Mouse (Mus musculus) layer of hippocampus, postnatal 10 days (tissue): ENCODE results near the gene Krt9. TPM values are rescaled to one million over a fixed set of nuclear protein-coding genes. Genes with fewer than 3 reads are reported as not detected.
"Not testable (repeated sequence)": the region's sequence is repeated elsewhere in the genome, so short reads cannot be mapped to it uniquely, and the experiment has no call there.

Experiments used
- DNase-seq, 2 experiments: peaks; one replicate each; pipeline ENCODE4 v3.0.0; 2021; ENCODE audit warnings: low spot score in 2 of 2
- long read RNA-seq: library from polyadenylated mRNA; stranded (forward); transcript quantifications from one replicate; pipeline ENCODE4 v2.0.0, GENCODE M21; 2023
- total RNA-seq, 2 experiments: library from RNA; stranded (reverse); gene quantifications; 2 replicates each; pipeline ENCODE4 v1.2.3; 2021

The Krt9 gene
- 1 to 10 TPM; 1.1 to 1.2 TPM for total RNA-seq
- long read RNA-seq = 0 reads

GRCm38 (mm10) chr11:100192992-100193391, at the start of gene Krt9:
TSS of gene Krt9 (minus strand) at chr11:100193246.
- no peak for DNase-seq

GRCm38 (mm10) chr11:100240272-100240671, 47.2 kb upstream of the Krt9 start:
- DNase-seq = not testable (repeated sequence)

DNA sequence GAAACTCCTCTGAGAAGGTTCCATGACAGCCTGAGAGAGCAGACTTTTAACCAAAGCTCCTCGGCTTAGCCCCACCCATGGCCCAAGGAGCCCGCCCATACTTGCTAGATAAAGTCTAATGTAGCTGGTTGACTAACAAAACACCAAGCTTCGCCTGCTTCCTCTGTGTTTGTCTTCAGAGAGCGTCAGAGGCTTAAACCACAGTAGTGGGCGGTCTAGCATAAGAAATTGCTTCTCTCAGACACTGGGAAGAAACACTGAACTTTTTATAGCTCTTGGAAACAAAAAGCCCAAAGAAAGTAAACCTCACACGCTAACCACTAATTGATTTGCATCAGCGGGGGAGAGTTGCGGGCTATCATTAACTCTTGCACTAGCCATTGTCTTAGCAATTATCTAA, 28.7 kb upstream of the Krt9 start:
- no peak for DNase-seq

GRCm38 (mm10) chr11:100219304-100219703, 26.3 kb upstream of the Krt9 start:
- no peak for DNase-seq

GRCm38 (mm10) chr11:100208542-100208941, 15.5 kb upstream of the Krt9 start:
- DNase-seq = no peak

- no peak for DNase-seq
Measured at GRCm38 (mm10) chr11:100207498-100207897, 14.5 kb upstream of the Krt9 start, which contains the start of gene Krt14. TSS of gene Krt14 (minus strand) at chr11:100207548.

- DNase-seq = no peak
Measured at GRCm38 (mm10) chr11:100203448-100203847, 10.4 kb upstream of the Krt9 start.

- no peak for DNase-seq
Measured at GRCm38 (mm10) chr11:100202906-100203305, 9.9 kb upstream of the Krt9 start.

DNA sequence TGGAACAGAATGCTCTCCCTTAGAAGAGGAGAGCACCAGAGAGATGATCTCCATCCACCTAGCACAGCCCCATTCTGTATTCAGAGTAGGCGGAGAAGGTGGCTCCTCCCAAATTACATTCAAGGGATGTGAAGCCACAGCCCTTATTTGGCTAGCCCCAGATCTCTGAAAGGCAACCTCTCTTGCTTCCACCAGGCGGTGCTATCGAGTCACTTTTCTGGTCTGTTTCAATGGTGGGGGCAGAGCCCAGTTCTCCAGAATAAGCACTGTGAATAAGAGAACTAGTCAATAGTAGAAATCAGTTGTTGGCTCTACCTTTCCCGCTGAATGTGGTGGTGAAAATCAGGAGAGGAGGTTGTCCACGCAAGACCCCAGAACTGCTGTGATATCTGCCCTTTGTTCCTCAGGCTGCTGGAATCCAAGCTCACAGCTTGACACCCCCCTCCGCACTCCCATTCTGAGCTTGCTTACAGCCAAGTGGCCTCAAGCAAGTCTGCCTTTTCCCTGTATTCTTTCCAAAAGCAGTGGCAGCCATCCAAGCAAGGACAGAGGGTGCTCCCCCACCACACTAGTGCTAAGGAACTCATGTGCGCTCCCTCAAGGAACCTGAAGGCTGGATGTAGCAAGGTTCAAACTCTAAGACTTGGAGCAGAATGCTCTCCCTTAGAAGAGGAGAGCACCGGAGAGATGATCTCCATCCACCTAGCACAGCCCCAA, 7.2 kb upstream of the Krt9 start:
- DNase-seq = peak; percentile 63 to 68

DNA sequence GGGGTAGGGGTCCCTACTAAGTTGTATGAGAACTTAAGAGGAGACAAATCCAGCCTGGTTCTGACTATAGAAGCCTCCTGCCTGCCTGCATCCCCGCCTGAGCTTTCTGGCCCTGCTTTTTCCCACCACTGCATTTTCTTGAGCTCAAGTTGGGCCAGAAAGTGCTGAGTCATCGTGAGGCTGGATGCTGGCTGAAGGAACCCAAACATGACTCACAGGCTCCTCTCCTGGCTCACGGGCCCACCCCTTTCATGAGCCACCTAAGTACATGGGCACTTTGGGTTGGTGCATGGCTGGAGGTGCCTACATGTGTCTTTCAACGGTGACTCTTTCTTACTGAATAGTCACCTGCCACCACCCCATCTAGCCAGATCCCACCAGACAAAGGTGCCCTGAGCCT, 5.6 kb upstream of the Krt9 start:
- no peak for DNase-seq

DNA sequence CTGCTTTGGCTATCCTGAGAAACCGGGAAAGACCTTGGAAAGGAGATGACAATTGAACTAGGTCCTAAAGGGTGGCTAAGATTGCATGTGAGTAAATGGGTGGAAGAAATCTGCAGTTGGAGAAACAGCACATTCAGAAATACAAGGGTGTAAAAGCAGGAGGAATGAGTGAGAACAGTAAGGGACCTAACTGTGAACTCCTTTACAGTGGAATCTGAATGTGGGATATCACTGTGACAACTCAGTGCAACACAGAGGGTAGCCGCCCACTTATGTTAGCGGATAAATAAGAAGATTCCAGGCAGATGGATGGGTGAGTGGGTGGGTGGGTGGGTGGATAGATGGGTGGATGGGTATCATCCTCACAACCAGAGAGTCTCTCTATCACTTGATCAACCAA, 1.2 kb downstream of the Krt9 start:
- DNase-seq = no peak

DNA sequence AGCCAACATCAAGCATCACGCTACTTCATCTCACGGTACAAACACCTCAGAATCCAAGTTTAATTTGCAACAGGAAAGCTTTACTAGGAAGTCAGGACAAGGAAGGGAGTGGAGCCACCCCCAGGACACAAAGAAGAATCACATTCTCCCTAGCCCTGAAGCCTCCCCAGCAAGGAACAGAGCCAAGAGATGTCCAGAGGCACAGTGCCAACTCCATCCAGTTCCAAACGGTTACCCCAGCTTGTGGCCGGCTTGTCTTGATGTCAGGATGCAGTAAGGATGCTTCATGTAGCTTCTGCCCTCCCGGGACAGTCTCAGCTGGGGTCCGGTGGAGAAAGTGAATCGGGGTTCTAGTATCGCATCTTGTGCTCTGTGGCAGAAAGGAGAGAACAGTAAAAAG, 6.3 kb downstream of the Krt9 start:
- DNase-seq = no peak

DNA sequence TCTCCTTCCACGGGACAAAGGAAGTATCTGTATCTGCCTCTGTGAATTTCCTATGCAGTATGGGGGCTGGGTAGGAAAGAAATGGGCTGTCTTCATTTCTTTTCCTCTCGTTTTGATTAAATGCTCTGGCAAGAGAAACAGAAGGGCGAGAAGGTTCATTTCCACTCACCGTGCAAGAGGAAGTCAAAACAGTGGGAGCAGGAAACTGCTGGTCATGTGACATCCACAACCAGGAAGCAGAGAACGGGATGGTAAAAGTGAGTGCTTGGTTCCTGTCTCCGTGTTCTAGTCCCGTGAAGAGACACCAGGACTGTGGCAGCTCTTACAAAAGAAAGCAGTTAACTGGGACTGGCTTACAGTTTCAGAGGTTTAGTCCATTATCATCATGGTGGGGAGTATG, 11.3 kb downstream of the Krt9 start:
- DNase-seq = no peak

- no peak for DNase-seq
Measured at GRCm38 (mm10) chr11:100179260-100179659, 13.8 kb downstream of the Krt9 start.

- peak; percentile 18 to 28 for DNase-seq
Measured at GRCm38 (mm10) chr11:100178307-100178706, 14.7 kb downstream of the Krt9 start.

DNA sequence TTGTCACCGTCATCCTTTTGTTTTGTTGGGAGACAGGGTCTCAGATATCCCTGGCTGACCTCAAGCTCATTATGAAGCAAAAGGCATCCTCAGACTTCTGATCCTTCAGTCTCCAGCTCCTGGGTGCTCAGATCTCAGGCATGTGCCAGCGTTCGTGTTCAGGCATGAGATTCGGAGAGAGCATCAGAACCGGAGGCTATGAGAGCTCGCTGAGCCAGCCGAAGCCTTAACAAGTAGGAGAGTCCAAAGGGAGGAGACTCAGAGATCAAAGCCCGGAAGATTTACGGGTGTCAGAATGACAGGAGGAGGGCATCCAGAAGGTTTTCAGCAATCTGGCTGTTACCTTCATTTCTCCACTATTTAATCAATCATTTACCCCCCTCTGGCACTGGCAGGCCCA, 16.3 kb downstream of the Krt9 start:
- DNase-seq = no peak

GRCm38 (mm10) chr11:100168765-100169762, 24.0 kb downstream of the Krt9 start:
- peak; percentile 84 to 86 for DNase-seq

DNA sequence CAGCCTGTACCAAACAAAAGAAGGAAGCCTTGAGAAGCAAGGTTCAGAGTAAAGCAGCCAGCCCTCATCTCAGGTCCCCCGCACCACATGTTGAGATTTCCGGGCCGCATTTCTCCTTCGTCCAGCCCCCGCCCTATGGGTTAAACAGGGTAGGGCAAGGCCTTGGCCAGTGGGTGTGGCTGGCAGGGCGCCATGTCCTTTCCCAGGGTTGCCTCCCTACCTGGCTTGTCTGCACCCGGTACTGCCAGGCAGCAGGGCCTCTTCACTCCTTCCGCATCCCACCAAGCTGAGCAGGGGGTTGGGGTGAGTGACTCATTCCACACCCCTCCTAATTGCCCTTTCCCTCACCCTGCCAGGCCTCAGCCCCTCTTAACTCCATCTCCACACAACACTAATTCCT, 25.0 kb downstream of the Krt9 start:
- peak in 1 of 2 experiments; percentile 13 for DNase-seq

DNA sequence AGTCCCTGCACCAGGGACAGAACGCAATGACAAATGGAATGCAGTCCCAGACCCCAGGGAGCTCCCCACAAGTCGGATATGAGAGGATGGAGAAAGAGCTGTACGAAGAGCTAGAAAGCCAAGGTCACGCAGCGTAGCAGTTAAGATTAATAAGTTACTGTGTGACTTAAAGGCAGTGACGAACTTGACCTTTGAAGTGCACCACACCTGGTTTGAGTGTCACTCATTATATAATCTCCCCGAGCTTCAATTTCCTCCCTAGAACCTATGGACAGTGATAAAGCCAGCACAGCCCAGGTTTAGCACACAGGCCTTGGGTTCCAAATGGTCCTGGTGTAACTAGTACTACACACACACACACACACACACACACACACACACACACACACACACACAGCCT, 28.7 kb downstream of the Krt9 start:
- no peak for DNase-seq

- DNase-seq = no peak
Measured at GRCm38 (mm10) chr11:100157908-100158477, 35.1 kb downstream of the Krt9 start.

GRCm38 (mm10) chr11:100157331-100157730, 35.7 kb downstream of the Krt9 start:
- DNase-seq = no peak
